Mouse (Mus musculus) bone marrow, adult 2 months (tissue): ENCODE data around the gene Fscn3.

Experiments used
- CTCF ChIP-seq: fragments of 200-500 bp; IDR thresholded peaks from 2 replicates; pipeline ENCODE4 v1.5.1; 2011; ENCODE audit warnings: low read length, control low read depth; ENCODE audit not compliant: control insufficient read depth, insufficient read depth
- POLR2A ChIP-seq: fragments of 200-500 bp; IDR thresholded peaks from 2 replicates; pipeline ENCODE4 v1.6.1; 2011; ENCODE audit warnings: low read depth, mild to moderate bottlenecking, control low read depth, low read length, borderline replicate concordance; ENCODE audit not compliant: control insufficient read depth

DNA sequence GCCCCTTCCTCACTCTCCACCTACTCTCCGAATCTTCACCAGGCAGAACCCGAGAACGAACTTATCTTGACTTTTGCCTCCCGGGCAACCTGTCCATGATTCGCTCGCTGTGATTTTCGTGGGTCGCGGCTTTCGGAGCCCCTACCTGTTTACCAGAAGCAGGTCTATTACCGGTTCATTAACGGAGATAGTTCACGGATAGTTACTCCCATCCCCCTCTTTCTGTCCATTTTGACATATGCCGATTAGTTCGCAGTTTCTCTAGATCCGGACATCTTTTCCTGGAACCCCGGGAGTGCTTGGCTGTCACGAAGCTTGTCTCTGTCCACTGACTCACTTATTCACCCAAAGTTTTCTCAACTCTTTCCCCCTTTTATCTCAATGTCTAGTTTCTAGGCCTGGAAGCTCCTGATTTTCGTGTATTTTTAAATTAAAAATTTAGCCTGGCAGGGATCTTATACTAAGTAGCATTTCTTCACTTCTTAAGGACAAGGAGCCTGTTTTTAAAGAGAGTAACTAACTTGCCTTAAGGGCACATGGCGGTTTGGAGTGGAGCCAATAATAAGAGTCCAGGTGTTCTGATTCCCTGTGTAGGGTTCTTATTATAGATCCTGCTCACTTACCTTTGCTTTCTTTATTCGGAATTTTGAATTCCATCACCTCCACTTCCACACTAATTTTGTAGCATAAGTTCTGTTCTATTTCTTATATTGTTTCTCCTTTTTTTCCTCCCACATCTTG is 53.3 kb downstream of the Fscn3 start:
- no peak for TF ChIP-seq CTCF
- TF ChIP-seq POLR2A, result no peak
